Mouse (Mus musculus): ENCODE measurements around the gene Mdga2.

Gene Mdga2

DNA sequence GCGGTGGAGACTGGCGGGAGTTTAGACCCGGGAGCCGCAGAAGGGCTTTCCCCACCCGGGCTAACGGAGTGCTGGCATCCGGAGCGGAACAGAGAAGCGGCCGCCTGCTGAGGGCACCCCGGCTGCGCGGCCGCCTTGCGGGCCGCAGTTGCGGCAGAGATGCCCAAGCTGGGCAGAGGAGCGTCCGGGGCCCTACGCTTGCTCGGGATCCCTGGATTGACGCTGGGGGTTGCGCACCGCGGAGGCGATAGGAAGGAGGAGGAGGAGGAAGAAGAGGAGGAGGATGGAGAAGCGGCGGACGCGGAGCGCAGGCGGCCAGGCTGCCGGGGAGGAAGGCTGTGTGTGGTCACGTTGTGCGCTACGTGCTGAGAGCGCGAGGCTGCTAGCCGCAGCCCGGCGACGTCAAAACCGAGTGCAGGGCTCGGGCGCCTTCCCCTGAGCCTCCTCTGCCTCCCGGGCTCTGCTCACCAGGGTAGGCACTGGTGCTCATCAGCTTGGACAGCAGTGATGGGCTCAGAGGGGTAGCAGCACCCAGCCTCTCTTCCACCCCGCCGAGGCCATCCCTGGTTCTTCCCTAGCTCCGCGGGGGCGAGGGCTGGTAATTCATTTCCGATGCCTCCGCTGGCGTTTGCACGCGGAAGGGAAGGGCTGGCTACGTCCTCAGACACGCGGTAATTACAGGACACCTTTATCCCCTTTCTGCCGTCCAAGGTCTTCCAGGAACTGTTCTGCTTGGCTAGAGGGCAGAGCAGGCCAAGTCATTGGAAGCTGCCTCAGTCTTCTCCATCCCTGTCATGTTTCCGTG lies at the start of gene Mdga2:
Gene Mdga2, minus strand, starts transcription at position 329 of the 805 bp plus-strand sequence.
- peak; percentile 86 for DNase-seq

DNA sequence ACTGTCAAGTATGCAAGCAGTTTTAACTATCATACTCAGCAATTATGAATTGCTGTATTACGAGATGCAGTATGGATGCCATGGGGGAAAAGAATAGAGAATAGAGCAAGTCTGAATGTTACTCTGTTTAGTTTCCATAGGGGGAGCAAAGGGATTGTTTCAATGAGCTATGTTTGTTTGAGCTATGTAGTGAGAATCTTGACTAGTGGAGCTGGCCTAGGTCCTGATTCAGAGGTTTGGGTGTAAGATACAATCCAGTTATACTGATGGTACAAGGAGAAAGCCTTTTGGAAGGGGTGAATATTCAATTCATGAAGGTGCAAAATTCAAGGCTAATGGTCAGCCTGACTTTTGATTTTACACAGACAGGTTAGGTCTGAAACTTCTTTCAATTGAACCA lies 45.1 kb upstream of the Mdga2 start:
- no peak for DNase-seq

GRCm38 (mm10) chr12:67223530-67223929 lies 1.2 kb upstream of the Mdga2 start:
- no peak for DNase-seq

DNA sequence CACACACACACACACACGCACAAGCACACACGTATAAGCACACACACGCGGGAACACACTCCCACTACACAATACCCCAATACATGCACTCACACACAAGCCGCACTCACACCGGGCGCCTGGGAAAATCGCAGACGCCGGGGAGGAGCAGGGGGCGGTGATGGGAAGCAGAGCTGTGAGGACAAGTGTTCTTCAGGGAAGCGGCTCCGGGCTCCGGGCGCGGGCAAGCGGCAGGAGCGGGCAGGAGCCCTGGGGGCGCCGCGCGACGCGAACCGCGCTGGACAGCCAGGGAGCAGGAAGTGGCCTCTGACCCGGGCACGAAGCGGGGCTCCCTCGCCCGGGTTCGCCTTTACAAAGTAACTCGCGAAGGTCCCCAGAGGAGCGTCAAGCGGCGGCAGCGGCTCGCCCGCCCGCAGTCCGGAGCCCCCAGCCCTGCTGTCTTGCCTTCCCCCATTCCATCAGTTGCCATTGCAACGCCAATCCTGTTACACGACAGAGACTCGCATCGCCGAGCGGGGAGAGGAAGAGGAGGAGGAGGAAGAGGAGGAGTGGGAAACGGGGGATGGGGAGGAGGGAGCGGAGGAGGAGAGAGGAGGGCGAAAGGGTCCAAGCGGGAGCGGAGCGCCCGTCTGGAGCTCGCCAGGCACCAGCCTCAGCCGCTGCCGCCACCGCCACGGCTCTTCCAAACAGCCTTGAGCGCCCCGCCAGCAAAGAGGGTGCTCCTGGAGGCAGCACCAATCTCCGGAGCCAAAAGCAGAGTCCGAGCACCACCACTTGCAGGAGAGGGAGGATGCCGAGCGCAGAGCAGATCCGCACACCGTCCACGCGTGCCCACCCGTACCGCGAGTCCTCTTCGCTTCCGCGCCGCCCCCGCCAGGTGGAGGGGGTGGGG lies 774 bp downstream of the Mdga2 start:
- DNase-seq, result peak; percentile 77

GRCm38 (mm10) chr12:67220641-67221231 lies 1.6 kb downstream of the Mdga2 start:
- DNase-seq, result peak; percentile 71

DNA sequence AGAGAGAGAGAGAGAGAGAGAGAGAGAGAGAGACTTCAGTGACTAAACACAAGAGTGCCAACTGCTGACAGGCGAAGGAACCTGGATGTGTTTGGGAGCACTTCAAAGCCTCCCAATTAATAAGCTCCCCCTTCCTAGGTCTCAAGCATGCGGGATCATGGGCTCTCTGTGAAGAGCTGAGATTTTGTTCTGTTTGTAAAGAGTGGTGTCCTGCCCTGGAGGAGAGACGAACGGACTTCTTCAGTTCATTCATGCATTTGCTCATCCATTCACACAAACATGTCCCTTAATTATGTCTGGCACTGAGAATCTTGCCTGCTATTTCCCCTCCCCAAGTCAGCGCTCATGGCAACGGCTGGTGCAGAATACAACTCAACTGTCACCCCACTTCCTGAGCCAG lies 2.3 kb downstream of the Mdga2 start:
- DNase-seq, result peak; percentile 34

DNA sequence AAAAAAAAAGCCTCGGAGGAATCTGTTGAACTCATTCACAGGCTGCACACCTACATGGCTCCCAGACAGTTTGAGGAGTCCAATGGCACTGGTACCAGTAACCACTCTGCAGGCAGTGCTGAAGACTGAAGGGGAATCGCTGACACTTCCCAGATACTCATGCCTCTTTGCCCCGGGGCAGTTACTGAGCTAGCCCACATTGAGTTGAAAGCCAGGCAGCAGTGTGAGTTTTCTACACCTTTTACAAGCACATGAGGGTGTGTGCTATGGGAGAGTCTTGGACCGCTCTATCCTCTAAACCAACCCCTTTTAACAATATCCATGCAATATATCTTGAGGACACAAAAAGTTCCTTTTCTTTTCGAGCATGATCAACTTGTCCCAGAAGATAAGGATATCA lies 2.8 kb downstream of the Mdga2 start:
- peak; percentile 14 for DNase-seq

GRCm38 (mm10) chr12:67212801-67213200 lies 9.5 kb downstream of the Mdga2 start:
- DNase-seq, result no peak

- no peak for DNase-seq
Measured at GRCm38 (mm10) chr12:67178155-67178554, 44.2 kb downstream of the Mdga2 start.

GRCm38 (mm10) chr12:67156569-67157237 lies 65.6 kb downstream of the Mdga2 start:
- DNase-seq, result no peak

DNA sequence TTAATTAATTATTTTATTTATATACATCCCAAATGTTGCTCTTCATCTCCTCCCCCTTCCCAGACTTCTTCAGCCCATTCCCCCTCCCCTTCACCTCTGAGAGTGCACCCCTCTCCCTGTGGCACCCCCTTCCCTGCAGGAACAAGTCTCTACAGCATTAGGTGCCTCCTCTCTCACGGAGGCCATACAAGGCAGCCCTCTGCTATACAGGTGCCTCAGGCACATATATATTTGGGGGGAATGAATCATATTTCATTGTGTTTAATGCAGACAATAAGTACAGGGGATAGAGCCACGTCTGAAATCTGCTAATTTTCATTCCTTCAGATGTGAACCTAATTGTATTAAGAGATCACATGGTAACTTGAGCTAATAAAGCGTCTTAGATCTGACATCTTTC lies 69.3 kb downstream of the Mdga2 start:
- DNase-seq, result no peak

GRCm38 (mm10) chr12:67141605-67142004 lies 80.7 kb downstream of the Mdga2 start:
- no peak for DNase-seq

- no peak for DNase-seq
Measured at GRCm38 (mm10) chr12:67140131-67140530, 82.2 kb downstream of the Mdga2 start.

DNA sequence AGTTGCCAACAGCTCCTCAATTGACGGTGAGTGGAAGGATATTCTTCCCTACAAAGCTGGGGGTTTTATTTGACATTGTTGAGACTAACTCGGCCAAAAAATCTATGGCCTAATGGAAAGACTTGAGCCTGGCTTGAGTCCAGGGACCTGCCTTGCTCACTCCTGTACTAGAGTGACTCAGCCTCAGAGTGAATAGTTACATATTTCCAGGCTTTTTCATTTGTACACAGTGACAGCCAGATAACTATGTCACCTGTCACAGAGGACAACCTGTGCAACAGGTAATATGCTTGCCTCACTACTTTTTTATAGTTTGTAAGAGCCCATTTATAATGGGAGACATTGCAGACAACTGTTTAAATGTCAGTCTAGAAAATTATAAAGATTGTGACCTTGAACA lies 94.9 kb downstream of the Mdga2 start:
- no peak for DNase-seq

GRCm38 (mm10) chr12:67123874-67124273 lies 98.5 kb downstream of the Mdga2 start:
- no peak for DNase-seq

- DNase-seq, result no peak
Measured at GRCm38 (mm10) chr12:67118652-67119515, 103.5 kb downstream of the Mdga2 start.

DNA sequence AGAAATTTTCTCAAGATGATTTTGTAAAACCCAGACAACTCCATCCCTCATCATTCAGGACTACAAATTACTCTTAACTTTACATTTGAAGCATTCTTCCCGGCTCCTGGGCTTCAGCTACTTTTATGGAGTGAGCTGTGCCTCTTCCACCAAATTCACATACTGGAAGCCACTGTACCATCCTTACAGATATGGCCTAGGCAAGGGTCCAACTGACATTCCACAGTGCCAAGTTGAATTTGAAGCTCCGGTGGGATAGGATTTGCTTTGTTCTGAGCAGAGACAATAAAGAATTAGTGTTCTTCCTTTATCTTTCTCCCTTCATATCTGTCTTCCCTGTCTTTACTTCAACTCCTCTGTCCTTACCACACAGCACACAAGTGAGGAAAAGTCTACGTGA lies 118.2 kb downstream of the Mdga2 start:
- DNase-seq, result no peak

GRCm38 (mm10) chr12:67094414-67094813 lies 127.9 kb downstream of the Mdga2 start:
- DNase-seq, result no peak

GRCm38 (mm10) chr12:67090420-67090965 lies 131.9 kb downstream of the Mdga2 start:
- no peak for DNase-seq

- DNase-seq, result no peak
Measured at GRCm38 (mm10) chr12:67059136-67060014, 163.0 kb downstream of the Mdga2 start.

DNA sequence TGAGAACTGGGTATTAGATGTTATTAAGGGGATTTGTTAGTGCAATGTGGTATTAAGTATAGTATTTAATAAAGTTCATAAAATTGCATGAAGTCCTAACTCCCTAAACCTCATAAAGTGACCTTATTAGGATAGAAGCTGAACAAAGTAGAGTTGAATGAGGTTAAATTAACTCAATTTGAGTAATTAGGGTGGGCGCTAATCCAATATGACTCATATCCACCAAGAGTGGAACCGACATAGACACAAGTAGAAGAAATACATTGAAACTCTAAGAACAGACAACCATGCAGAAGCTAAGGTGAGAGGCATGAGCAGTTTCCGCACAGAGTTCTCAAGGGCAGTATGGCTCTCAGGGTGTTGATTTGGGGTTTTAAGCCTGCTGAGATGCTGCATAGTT lies 165.7 kb downstream of the Mdga2 start:
- no peak for DNase-seq

Measured in right cerebral cortex, postnatal 25 days (tissue).